Mouse (Mus musculus): Measurements from ENCODE around the gene Fastk. TPM values are rescaled to one million over a fixed set of nuclear protein-coding genes. Genes with fewer than 3 reads are reported as not detected.

The Fastk gene
- polyA plus RNA-seq, 1 experiment from 2014 or later = 172 TPM

- 57% methylated on average over 6 of the region's 6 CpGs for WGBS
- Histone ChIP-seq H3K27ac (ENCODE audit: poor library complexity, severe bottlenecking) (0 out of 2 replicates have a peak overlapping the region, but pooled peaks have one; percentile 6), H3K4me1 (replicated peaks) (peaks cover 40% of the 10 kb centered on the region)
These were observed 30.6 kb upstream of the Fastk start for GRCm38 (mm10) chr5:24475476-24476241.

GRCm38 (mm10) chr5:24474723-24475261, 29.7 kb upstream of the Fastk start:
- H3K27me3 ChIP-seq (replicated peaks) = peaks cover 6% of the 10 kb centered on the region; the same call in 1 of the 2 replicates
- H3K27ac ChIP-seq (ENCODE audit: poor library complexity, severe bottlenecking) = no peak overlapping the region
- peak overlapping the region; percentile 92 for H3K4me2 ChIP-seq
- H3K4me1 ChIP-seq (replicated peaks) = peaks cover 45% of the 10 kb centered on the region
- peaks cover 36% of the 10 kb centered on the region for H3K36me3 ChIP-seq
- H3K4me3 ChIP-seq = peak overlapping the region; percentile 53
- H3K9me3 ChIP-seq (replicated peaks) = no peaks in the 10 kb centered on the region
- peak; percentile 34; the same call in 1 of the 2 replicates for ATAC-seq (ENCODE audit: insufficient number of reproducible peaks, low FRiP score)
- peak overlapping the region; percentile 74 for H3K9ac ChIP-seq
- 1% methylated on average over 65 of the region's 67 CpGs for WGBS

More at GRCm38 (mm10) chr5:24475476-24476241, 30.6 kb upstream of the Fastk start:
- Histone ChIP-seq H3K4me3 (peak overlapping the region; percentile 53; the same call in 1 of the 2 replicates), H3K9ac (peak overlapping the region; percentile 74; the same call in 1 of the 2 replicates), H3K27me3 (replicated peaks) (peaks cover 6% of the 10 kb centered on the region; the same call in 1 of the 2 replicates), H3K36me3 (peaks cover 45% of the 10 kb centered on the region), H3K4me2 (peak overlapping the region; percentile 92), H3K9me3 (replicated peaks) (no peaks in the 10 kb centered on the region)
- ATAC-seq (ENCODE audit: insufficient number of reproducible peaks, low FRiP score) = no peak

GRCm38 (mm10) chr5:24474025-24474722, 29.1 kb upstream of the Fastk start:
- WGBS = 1% methylated on average over 77 of the region's 77 CpGs
- Histone ChIP-seq H3K4me2 (peak overlapping the region; percentile 92), H3K36me3 (peaks cover 30% of the 10 kb centered on the region), H3K4me3 (peak overlapping the region; percentile 53), H3K9ac (peak overlapping the region; percentile 74), H3K27ac (ENCODE audit: poor library complexity, severe bottlenecking) (no peak overlapping the region), H3K9me3 (replicated peaks) (no peaks in the 10 kb centered on the region), H3K27me3 (replicated peaks) (peaks cover 6% of the 10 kb centered on the region; the same call in 1 of the 2 replicates), H3K4me1 (replicated peaks) (peaks cover 48% of the 10 kb centered on the region)
- ATAC-seq (ENCODE audit: insufficient number of reproducible peaks, low FRiP score) = peak; percentile 12; the same call in 1 of the 2 replicates

GRCm38 (mm10) chr5:24472884-24473619, 28.0 kb upstream of the Fastk start:
- Histone ChIP-seq H3K27ac (ENCODE audit: poor library complexity, severe bottlenecking) (0 out of 2 replicates have a peak overlapping the region, but pooled peaks have one; percentile 23), H3K4me2 (peak overlapping the region; percentile 38), H3K36me3 (peaks cover 19% of the 10 kb centered on the region), H3K27me3 (replicated peaks) (peaks cover 6% of the 10 kb centered on the region; the same call in 1 of the 2 replicates), H3K4me1 (replicated peaks) (peaks cover 48% of the 10 kb centered on the region), H3K9ac (peak overlapping the region; percentile 31; the same call in 1 of the 2 replicates), H3K9me3 (replicated peaks) (no peaks in the 10 kb centered on the region), H3K4me3 (peak overlapping the region; percentile 7; the same call in 1 of the 2 replicates)
- no peak for ATAC-seq (ENCODE audit: insufficient number of reproducible peaks, low FRiP score)
- 30% methylated on average over 7 of the region's 7 CpGs for WGBS

GRCm38 (mm10) chr5:24470600-24470999, 25.5 kb upstream of the Fastk start:
- peaks cover 6% of the 10 kb centered on the region; the same call in 1 of the 2 replicates for H3K27me3 ChIP-seq (replicated peaks)
- H3K9ac ChIP-seq = no peak overlapping the region
- peaks cover 56% of the 10 kb centered on the region for H3K4me1 ChIP-seq (replicated peaks)
- WGBS = 8% methylated on average over 5 of the region's 5 CpGs
- no peak overlapping the region for H3K27ac ChIP-seq (ENCODE audit: poor library complexity, severe bottlenecking)
- H3K4me3 ChIP-seq = no peak overlapping the region
- ATAC-seq (ENCODE audit: insufficient number of reproducible peaks, low FRiP score) = no peak; the same call in 1 of the 2 replicates
- no peak overlapping the region for H3K4me2 ChIP-seq
- no peaks in the 10 kb centered on the region for H3K36me3 ChIP-seq
- H3K9me3 ChIP-seq (replicated peaks) = no peaks in the 10 kb centered on the region

GRCm38 (mm10) chr5:24466762-24467161, 21.7 kb upstream of the Fastk start:
- no peak for ATAC-seq (ENCODE audit: insufficient number of reproducible peaks, low FRiP score)
- H3K4me2 ChIP-seq = no peak overlapping the region
- 65% methylated on average over 12 of the region's 12 CpGs for WGBS
- no peaks in the 10 kb centered on the region for H3K9me3 ChIP-seq (replicated peaks)
- no peaks in the 10 kb centered on the region for H3K27me3 ChIP-seq (replicated peaks)
- no peak overlapping the region for H3K9ac ChIP-seq
- no peak overlapping the region for H3K27ac ChIP-seq (ENCODE audit: poor library complexity, severe bottlenecking)
- H3K4me3 ChIP-seq = no peak overlapping the region
- H3K4me1 ChIP-seq (replicated peaks) = peaks cover 33% of the 10 kb centered on the region
- peaks cover under 1% of the 10 kb centered on the region for H3K36me3 ChIP-seq

GRCm38 (mm10) chr5:24455613-24456012, 10.5 kb upstream of the Fastk start:
- ATAC-seq (ENCODE audit: insufficient number of reproducible peaks, low FRiP score) = no peak
- Histone ChIP-seq H3K9me3 (replicated peaks) (no peaks in the 10 kb centered on the region), H3K27ac (ENCODE audit: poor library complexity, severe bottlenecking) (peak overlapping the region; percentile 63; the same call in 1 of the 2 replicates), H3K4me2 (peak overlapping the region; percentile 19), H3K4me1 (replicated peaks) (peaks cover 43% of the 10 kb centered on the region), H3K4me3 (no peak overlapping the region), H3K36me3 (peaks cover 19% of the 10 kb centered on the region), H3K9ac (no peak overlapping the region), H3K27me3 (replicated peaks) (no peaks in the 10 kb centered on the region)
- WGBS = 66% methylated on average over 7 of the region's 7 CpGs

GRCm38 (mm10) chr5:24455076-24455475, 10.0 kb upstream of the Fastk start:
- no peak overlapping the region for H3K9ac ChIP-seq
- peaks cover 16% of the 10 kb centered on the region for H3K36me3 ChIP-seq
- ATAC-seq (ENCODE audit: insufficient number of reproducible peaks, low FRiP score) = no peak
- H3K9me3 ChIP-seq (replicated peaks) = no peaks in the 10 kb centered on the region
- H3K4me2 ChIP-seq = peak overlapping the region; percentile 19; the same call in 1 of the 2 replicates
- no peak overlapping the region for H3K4me3 ChIP-seq
- WGBS = 59% methylated on average over 3 of the region's 3 CpGs
- peak overlapping the region; percentile 63 for H3K27ac ChIP-seq (ENCODE audit: poor library complexity, severe bottlenecking)
- peaks cover 43% of the 10 kb centered on the region for H3K4me1 ChIP-seq (replicated peaks)
- no peaks in the 10 kb centered on the region for H3K27me3 ChIP-seq (replicated peaks)

GRCm38 (mm10) chr5:24453985-24454303, 8.9 kb upstream of the Fastk start:
- Histone ChIP-seq H3K36me3 (peaks cover 16% of the 10 kb centered on the region), H3K4me3 (peak overlapping the region; percentile 97; the same call in 1 of the 2 replicates), H3K4me2 (peak overlapping the region; percentile 88), H3K9ac (peak overlapping the region; percentile 99; the same call in 1 of the 2 replicates), H3K27ac (ENCODE audit: poor library complexity, severe bottlenecking) (no peak overlapping the region), H3K27me3 (replicated peaks) (no peaks in the 10 kb centered on the region), H3K4me1 (replicated peaks) (peaks cover 43% of the 10 kb centered on the region), H3K9me3 (replicated peaks) (no peaks in the 10 kb centered on the region)
- WGBS = 19% methylated on average over 2 of the region's 2 CpGs
- no peak for ATAC-seq (ENCODE audit: insufficient number of reproducible peaks, low FRiP score)

GRCm38 (mm10) chr5:24453283-24453984, 8.3 kb upstream of the Fastk start:
- peaks cover 43% of the 10 kb centered on the region for H3K4me1 ChIP-seq (replicated peaks)
- peaks cover 11% of the 10 kb centered on the region for H3K36me3 ChIP-seq
- H3K9ac ChIP-seq = peak overlapping the region; percentile 99
- no peak for ATAC-seq (ENCODE audit: insufficient number of reproducible peaks, low FRiP score)
- 22% methylated on average over 5 of the region's 5 CpGs for WGBS
- H3K27me3 ChIP-seq (replicated peaks) = no peaks in the 10 kb centered on the region
- H3K4me3 ChIP-seq = peak overlapping the region; percentile 97
- H3K27ac ChIP-seq (ENCODE audit: poor library complexity, severe bottlenecking) = peak overlapping the region; percentile 96; the same call in 1 of the 2 replicates
- H3K9me3 ChIP-seq (replicated peaks) = no peaks in the 10 kb centered on the region
- peak overlapping the region; percentile 88 for H3K4me2 ChIP-seq

Data from heart, embryonic 12.5 days (tissue).